Mouse (Mus musculus) myocyte (in vitro differentiated cells): ENCODE results near the gene Gm17657. TPM values are rescaled to one million over a fixed set of nuclear protein-coding genes. Genes with fewer than 3 reads are reported as not detected.
A peak's percentile ranks its signal among the peaks of the same experiment; 100 is the strongest.

Experiments
- H3K27me3 ChIP-seq: one replicate; pipeline ENCODE4 v1.6.1; 2011; ENCODE audit not compliant: control insufficient read depth, insufficient read depth, insufficient read length
- H3K36me3 ChIP-seq: one replicate; pipeline ENCODE4 v1.6.1; 2011; ENCODE audit not compliant: control insufficient read depth, insufficient read depth
- H3K4me2 ChIP-seq: one replicate; pipeline ENCODE4 v1.6.1; 2011; ENCODE audit warnings: low read depth, control low read depth
- H3K4me3 ChIP-seq: one replicate; pipeline ENCODE4 v1.5.1; 2011; ENCODE audit warnings: mild to moderate bottlenecking, control low read depth, moderate library complexity
- H3K79me2 ChIP-seq: one replicate; pipeline ENCODE4 v1.6.1; 2011; ENCODE audit not compliant: control insufficient read depth, insufficient read depth
- H3ac ChIP-seq: one replicate; pipeline ENCODE4 v1.6.1; 2011; ENCODE audit not compliant: control insufficient read depth, insufficient read length
- CEBPB ChIP-seq: IDR thresholded peaks from 2 replicates; pipeline ENCODE4 v1.6.1; 2011; ENCODE audit warnings: mild to moderate bottlenecking, moderate library complexity; ENCODE audit not compliant: poor library complexity, insufficient read depth, severe bottlenecking
- E2F4 ChIP-seq: IDR thresholded peaks from one replicate; pipeline ENCODE4 v1.6.1; 2011; ENCODE audit warnings: mild to moderate bottlenecking, control low read depth, moderate library complexity; ENCODE audit not compliant: insufficient read depth
- MAX ChIP-seq: IDR thresholded peaks from one replicate; pipeline ENCODE4 v1.6.1; 2011; ENCODE audit warnings: low read depth, mild to moderate bottlenecking, control low read depth
- MYOD1 ChIP-seq, 3 experiments: IDR thresholded peaks; one replicate each; pipeline ENCODE4 v1.6.1; 2011; ENCODE audit warnings: control low read depth in 2 of 3, low read depth in 2 of 3, mild to moderate bottlenecking in 2 of 3, moderate library complexity in 1 of 3; ENCODE audit not compliant: insufficient read length in 2 of 3, control insufficient read depth in 1 of 3
- MYOG ChIP-seq, 3 experiments: IDR thresholded peaks; one replicate each; pipeline ENCODE4 v1.6.1; 2011; ENCODE audit warnings: control low read depth in 2 of 3, low read depth in 2 of 3, mild to moderate bottlenecking in 2 of 3; ENCODE audit not compliant: insufficient read length in 2 of 3, control insufficient read depth in 1 of 3, insufficient read depth in 1 of 3
- POLR2A ChIP-seq: IDR thresholded peaks from one replicate; pipeline ENCODE4 v1.6.1; 2011; ENCODE audit warnings: low read depth, mild to moderate bottlenecking, control low read depth, moderate library complexity; ENCODE audit not compliant: insufficient read length
- POLR2AphosphoS2 ChIP-seq: IDR thresholded peaks from one replicate; pipeline ENCODE4 v1.6.1; 2011; ENCODE audit warnings: low read depth, control low read depth; ENCODE audit not compliant: insufficient read length
- REST ChIP-seq: IDR thresholded peaks from one replicate; pipeline ENCODE4 v1.6.1; 2011; ENCODE audit warnings: mild to moderate bottlenecking, control low read depth, moderate library complexity; ENCODE audit not compliant: insufficient read depth, insufficient read length
- SRF ChIP-seq: IDR thresholded peaks from one replicate; pipeline ENCODE4 v1.6.1; 2011; ENCODE audit warnings: low read depth; ENCODE audit not compliant: control insufficient read depth, insufficient read length
- TCF12 ChIP-seq: IDR thresholded peaks from one replicate; pipeline ENCODE4 v1.6.1; 2011; ENCODE audit warnings: mild to moderate bottlenecking, control low read depth; ENCODE audit not compliant: poor library complexity, insufficient read depth, severe bottlenecking
- TCF3 ChIP-seq: IDR thresholded peaks from one replicate; pipeline ENCODE4 v1.6.1; 2011; ENCODE audit warnings: low read depth, control low read depth; ENCODE audit not compliant: insufficient read length
- USF1 ChIP-seq: IDR thresholded peaks from one replicate; pipeline ENCODE4 v1.6.1; 2011; ENCODE audit warnings: low read depth, mild to moderate bottlenecking, control low read depth, moderate library complexity
- polyA plus RNA-seq: library from polyadenylated mRNA; unstranded; fragments of >200 nt; fragmentation: generic; extraction: Trizol; gene quantifications from one replicate; pipeline ENCODE4 v1.2.1, GENCODE M21; 2012; ENCODE audit warnings: missing spikeins

The Gm17657 gene
- polyA plus RNA-seq, 1 experiment, result not detected

DNA sequence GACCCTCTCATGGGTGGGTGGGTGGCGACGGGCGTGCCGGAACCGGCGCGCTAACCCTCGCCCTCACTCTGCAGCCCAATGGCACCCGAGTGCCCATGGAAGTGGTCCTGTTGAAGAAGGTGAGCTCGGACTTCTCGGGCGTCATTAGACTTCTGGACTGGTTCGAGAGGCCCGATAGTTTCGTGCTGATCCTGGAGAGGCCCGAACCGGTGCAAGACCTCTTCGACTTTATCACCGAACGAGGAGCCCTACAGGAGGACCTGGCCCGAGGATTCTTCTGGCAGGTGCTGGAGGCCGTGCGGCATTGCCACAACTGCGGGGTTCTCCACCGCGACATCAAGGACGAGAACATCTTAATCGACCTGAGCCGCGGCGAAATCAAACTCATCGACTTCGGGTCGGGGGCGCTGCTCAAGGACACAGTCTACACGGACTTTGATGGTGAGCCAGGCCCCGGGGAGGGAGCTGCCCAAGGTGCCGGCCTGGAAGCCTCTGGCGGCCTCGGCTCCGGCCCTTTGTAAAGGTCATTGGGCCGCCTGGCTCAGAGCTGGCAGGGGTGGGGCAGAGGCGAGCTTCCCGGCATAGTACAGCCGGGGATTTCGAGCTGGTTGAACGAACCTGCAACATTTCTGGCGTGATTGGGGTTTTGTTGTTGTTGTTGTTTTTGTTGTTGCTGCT, 57.7 kb downstream of the Gm17657 start:
- peak overlapping the region; percentile 83 for H3K4me3 ChIP-seq
- H3K4me2 ChIP-seq, result peak overlapping the region; percentile 93
- H3ac ChIP-seq, result peak overlapping the region; percentile 69
- H3K36me3 ChIP-seq, result peaks cover 8% of the 10 kb centered on the region
- H3K79me2 ChIP-seq, result no peaks in the 10 kb centered on the region
- H3K27me3 ChIP-seq, result no peaks in the 10 kb centered on the region
- no peak for TF ChIP-seq SRF
- TF ChIP-seq POLR2AphosphoS2, result no peak
- TF ChIP-seq USF1, result no peak
- TF ChIP-seq MYOD1 (IDR thresholded peaks at IDR 0.05; ENCODE audit: control insufficient read depth in 1 of 3, insufficient read length in 2 of 3, low read depth in 2 of 3), result no peak
- TF ChIP-seq TCF3, result no peak
- TF ChIP-seq REST, result no peak
- TF ChIP-seq POLR2A, result no peak
- no peak for TF ChIP-seq MAX
- no peak for TF ChIP-seq TCF12
- no peak for TF ChIP-seq CEBPB
- no peak for TF ChIP-seq MYOG (IDR thresholded peaks at IDR 0.05; ENCODE audit: control insufficient read depth in 1 of 3, insufficient read depth in 1 of 3, insufficient read length in 2 of 3, low read depth in 2 of 3)
- no peak for TF ChIP-seq E2F4

DNA sequence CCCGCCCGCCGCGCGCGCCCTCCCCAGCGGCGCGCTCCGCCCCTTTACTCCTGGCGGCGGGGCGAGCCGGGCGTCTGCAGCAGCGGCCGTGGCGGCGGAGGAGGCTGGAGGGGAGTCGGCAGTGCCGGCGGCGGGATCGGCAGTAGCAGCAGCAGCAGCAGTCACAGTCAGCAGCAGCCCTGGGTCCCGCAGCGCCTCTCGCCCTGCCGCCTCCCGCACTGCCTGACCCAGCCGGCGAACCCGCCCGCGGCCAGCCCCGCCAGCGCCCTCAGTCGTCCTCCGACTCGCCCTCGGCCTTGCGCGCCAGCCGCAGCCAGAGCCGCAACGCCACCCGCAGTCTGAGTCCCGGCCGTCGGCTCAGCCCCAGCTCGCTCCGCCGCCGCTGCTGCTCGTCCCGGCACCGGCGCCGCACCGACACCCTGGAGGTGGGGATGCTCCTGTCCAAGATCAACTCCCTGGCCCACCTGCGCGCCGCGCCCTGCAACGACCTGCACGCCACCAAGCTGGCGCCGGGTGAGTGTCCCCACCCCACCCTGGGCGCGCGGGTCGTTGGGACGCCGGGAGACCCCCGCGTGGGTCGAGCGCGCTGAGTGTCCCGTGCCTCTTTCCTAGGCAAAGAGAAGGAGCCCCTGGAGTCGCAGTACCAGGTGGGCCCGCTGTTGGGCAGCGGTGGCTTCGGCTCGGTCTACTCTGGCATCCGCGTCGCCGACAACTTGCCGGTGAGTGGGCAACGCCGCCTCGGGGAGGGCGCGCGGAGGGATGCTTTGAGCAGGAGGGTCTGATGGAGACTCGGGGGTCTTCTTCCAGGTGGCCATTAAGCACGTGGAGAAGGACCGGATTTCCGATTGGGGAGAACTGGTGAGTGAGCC, 58.5 kb downstream of the Gm17657 start, which contains the start of gene Pim1:
TSS of gene Pim1 (plus strand) at position 41 of the 869 bp plus-strand sequence.
- peak within 1 kb of the TSS; percentile 93 for H3K4me2 ChIP-seq
- H3K27me3 ChIP-seq, result no peaks in the 10 kb centered on the region
- H3ac ChIP-seq, result peak within 1 kb of the TSS; percentile 69
- H3K4me3 ChIP-seq, result peak within 1 kb of the TSS; percentile 83
- H3K36me3 ChIP-seq, result peaks cover 8% of the 10 kb centered on the region
- H3K79me2 ChIP-seq, result no peaks in the 10 kb centered on the region
- no peak for TF ChIP-seq TCF12
- peak in 2 of 3 experiments; percentile 4 to 5 for TF ChIP-seq MYOG (IDR thresholded peaks at IDR 0.05; ENCODE audit: control insufficient read depth in 1 of 3, insufficient read depth in 1 of 3, insufficient read length in 2 of 3, low read depth in 2 of 3)
- no peak for TF ChIP-seq SRF
- TF ChIP-seq USF1, result no peak
- no peak for TF ChIP-seq E2F4
- TF ChIP-seq MYOD1 (IDR thresholded peaks at IDR 0.05; ENCODE audit: control insufficient read depth in 1 of 3, insufficient read length in 2 of 3, low read depth in 2 of 3), result peak in 1 of 3 experiments; percentile 27
- TF ChIP-seq TCF3, result no peak
- no peak for TF ChIP-seq CEBPB
- TF ChIP-seq POLR2AphosphoS2, result peak; percentile 98
- TF ChIP-seq MAX, result no peak
- peak; percentile 42 for TF ChIP-seq REST
- peak; percentile 98 for TF ChIP-seq POLR2A

DNA sequence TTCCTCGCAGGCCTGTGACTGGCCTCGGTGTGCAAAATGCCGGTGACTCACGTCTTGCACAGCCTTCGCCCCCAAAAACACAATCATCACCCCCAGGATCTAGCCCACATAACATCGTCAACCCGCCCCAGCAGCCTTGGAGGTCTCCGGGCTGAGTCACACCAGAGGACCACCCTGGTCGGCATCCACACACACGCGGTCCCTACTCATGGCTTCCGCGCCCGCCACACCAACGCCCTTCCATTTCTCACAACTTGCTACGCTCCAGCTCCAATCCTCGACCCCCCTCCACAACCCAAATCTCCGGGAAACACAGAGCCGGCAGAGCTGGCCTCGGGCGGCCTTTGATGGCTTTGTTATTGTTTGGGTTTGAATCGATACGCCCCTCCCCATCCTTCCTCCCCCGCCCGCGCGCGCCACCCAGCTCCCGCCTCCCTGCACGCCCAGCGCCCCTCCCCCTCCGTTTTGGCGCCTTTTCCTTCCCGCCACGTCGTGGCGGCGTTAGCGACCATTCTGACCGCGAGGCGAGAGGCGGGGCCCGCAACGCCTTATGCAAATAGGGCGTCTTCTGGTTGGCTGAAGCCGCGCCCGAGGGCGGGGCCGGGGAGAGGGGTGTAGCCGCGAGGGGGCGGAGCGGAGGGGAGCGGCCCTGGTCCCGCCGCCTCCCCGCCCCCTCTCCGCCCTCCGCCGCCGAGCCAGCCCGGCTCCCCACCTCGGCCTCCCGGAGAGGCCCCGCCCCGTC, 59.3 kb downstream of the Gm17657 start:
- TF ChIP-seq CEBPB, result no peak
- peak; percentile 39 for TF ChIP-seq POLR2AphosphoS2
- no peak for TF ChIP-seq MAX
- no peak for TF ChIP-seq REST
- TF ChIP-seq MYOD1 (IDR thresholded peaks at IDR 0.05; ENCODE audit: control insufficient read depth in 1 of 3, insufficient read length in 2 of 3, low read depth in 2 of 3), result no peak
- TF ChIP-seq SRF, result no peak
- no peak for TF ChIP-seq TCF3
- no peak for TF ChIP-seq TCF12
- TF ChIP-seq POLR2A, result peak; percentile 29
- no peak for TF ChIP-seq MYOG (IDR thresholded peaks at IDR 0.05; ENCODE audit: control insufficient read depth in 1 of 3, insufficient read depth in 1 of 3, insufficient read length in 2 of 3, low read depth in 2 of 3)
- peak; percentile 91 for TF ChIP-seq E2F4
- TF ChIP-seq USF1, result no peak
- Histone ChIP-seq H3K4me2 (peak overlapping the region; percentile 84), H3ac (peak overlapping the region; percentile 69), H3K4me3 (peak overlapping the region; percentile 83), H3K79me2 (no peaks in the 10 kb centered on the region), H3K36me3 (peaks cover 8% of the 10 kb centered on the region), H3K27me3 (no peaks in the 10 kb centered on the region)
